Mouse (Mus musculus) naive thymus-derived CD4-positive, alpha-beta T cell, adult 5 months (primary cell): Measurements from ENCODE around the gene Dach1. TPM values are rescaled to one million over a fixed set of nuclear protein-coding genes. Genes with fewer than 3 reads are reported as not detected.

Experiments used
- polyA plus RNA-seq: library from polyadenylated mRNA; unstranded; fragments of 100-300 nt; shearing (Covaris generic); gene quantifications from one replicate; pipeline ENCODE4 v1.2.1, GENCODE M21; 2017

The Dach1 gene
- polyA plus RNA-seq, result 0.10 TPM

GRCm38 (mm10) chr14:98169421-98170076 lies at the start of gene Dach1:
TSS of gene Dach1 (minus strand) at chr14:98169765.

